Mouse (Mus musculus) intestine, embryonic 14.5 days (tissue): ENCODE results near the gene Ugt1a2. TPM values are rescaled to one million over a fixed set of nuclear protein-coding genes. Genes with fewer than 3 reads are reported as not detected.

ENCODE experiments used
- ATAC-seq: fragments of 200-750 bp; cut with Nextera tagmentation; replicated peaks from 2 replicates; pipeline ENCODE4 v1.8.0; 2017; ENCODE audit warnings: low read depth, moderate number of reproducible peaks, moderate TSS enrichment, moderate library complexity; ENCODE audit not compliant: low FRiP score, low TSS enrichment
- DNase-seq: peaks from one replicate; pipeline ENCODE4 v3.0.0-alpha.2; 2018; ENCODE audit warnings: low spot score
- H3K27ac ChIP-seq: fragments of 300-500 bp; sonication (generic); 2 replicates; pipeline ENCODE4 v1.5.1; 2014; ENCODE audit warnings: low read depth, mild to moderate bottlenecking, control low read depth
- H3K27me3 ChIP-seq: fragments of 300-500 bp; sonication (generic); replicated peaks from 2 replicates; pipeline ENCODE4 v1.6.1; 2014; ENCODE audit warnings: low read length, control low read depth; ENCODE audit not compliant: control insufficient read depth, insufficient read depth
- H3K36me3 ChIP-seq: fragments of 300-500 bp; sonication (generic); 2 replicates; pipeline ENCODE4 v1.6.1; 2014; ENCODE audit warnings: low read length, control low read depth; ENCODE audit not compliant: control insufficient read depth, insufficient read depth
- H3K4me1 ChIP-seq: fragments of 300-500 bp; sonication (generic); replicated peaks from 2 replicates; pipeline ENCODE4 v1.6.1; 2014; ENCODE audit warnings: low read length, control low read depth, mixed read lengths; ENCODE audit not compliant: control insufficient read depth, insufficient read depth
- H3K4me2 ChIP-seq: fragments of 300-500 bp; sonication (generic); 2 replicates; pipeline ENCODE4 v1.6.1; 2014; ENCODE audit warnings: low read length
- H3K4me3 ChIP-seq: fragments of 300-500 bp; sonication (generic); 2 replicates; pipeline ENCODE4 v1.5.1; 2014; ENCODE audit warnings: low read depth, low read length, control low read depth, mixed read lengths
- H3K9ac ChIP-seq: fragments of 300-500 bp; sonication (generic); 2 replicates; pipeline ENCODE4 v1.6.1; 2014; ENCODE audit warnings: mild to moderate bottlenecking, low read length
- H3K9me3 ChIP-seq: fragments of 300-500 bp; sonication (generic); 2 replicates; pipeline ENCODE4 v1.6.1; 2016; ENCODE audit warnings: low read length, control low read depth; ENCODE audit not compliant: control insufficient read depth
- WGBS: fragments of 180-500 bp; shearing (Covaris S2); extraction: QIAGEN DNeasy Blood & Tissue Kit; methylation state at CpG from one replicate; pipeline ENCODE4 v1.1.7; 2014; 5-methylcytosine and 5-hydroxymethylcytosine counted together
- polyA plus RNA-seq: library from polyadenylated mRNA; unstranded; fragments of >200 nt; fragmentation: Nextera tagmentation; extraction: Ambion mirVana; gene quantifications from 2 replicates; pipeline ENCODE4 v1.2.1, GENCODE M21; 2014

Gene Ugt1a2
- polyA plus RNA-seq, 1 experiment from 2014 or later = 0.16 TPM

DNA sequence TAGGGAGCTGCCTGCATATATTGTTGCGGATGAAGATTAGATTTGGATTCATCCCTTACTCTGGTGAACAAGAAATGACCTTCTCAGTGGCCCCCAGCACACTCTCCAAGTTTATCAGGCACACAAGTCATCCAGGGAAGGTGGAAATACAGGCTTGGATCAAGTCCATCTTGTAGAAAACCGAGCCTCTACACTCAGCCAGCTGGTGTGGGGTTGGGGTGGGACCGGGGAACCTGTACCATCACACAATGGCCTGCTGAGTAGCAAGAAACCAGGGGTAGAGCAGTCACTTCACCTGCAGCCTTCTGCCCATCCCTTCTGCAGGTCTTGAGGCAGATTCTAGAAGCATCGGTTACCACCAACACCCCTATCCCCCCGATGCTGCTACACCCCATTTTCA is 34.2 kb downstream of the Ugt1a2 start:
- Histone ChIP-seq H3K9ac (no peak overlapping the region), H3K9me3 (peaks cover 90% of the 10 kb centered on the region), H3K27ac (no peak overlapping the region), H3K4me2 (no peak overlapping the region), H3K4me1 (no peaks in the 10 kb centered on the region), H3K27me3 (no peaks in the 10 kb centered on the region), H3K4me3 (no peak overlapping the region), H3K36me3 (no peaks in the 10 kb centered on the region)
- WGBS = 47% methylated on average over 5 of the region's 5 CpGs
- no peak for ATAC-seq
- no peak for DNase-seq

DNA sequence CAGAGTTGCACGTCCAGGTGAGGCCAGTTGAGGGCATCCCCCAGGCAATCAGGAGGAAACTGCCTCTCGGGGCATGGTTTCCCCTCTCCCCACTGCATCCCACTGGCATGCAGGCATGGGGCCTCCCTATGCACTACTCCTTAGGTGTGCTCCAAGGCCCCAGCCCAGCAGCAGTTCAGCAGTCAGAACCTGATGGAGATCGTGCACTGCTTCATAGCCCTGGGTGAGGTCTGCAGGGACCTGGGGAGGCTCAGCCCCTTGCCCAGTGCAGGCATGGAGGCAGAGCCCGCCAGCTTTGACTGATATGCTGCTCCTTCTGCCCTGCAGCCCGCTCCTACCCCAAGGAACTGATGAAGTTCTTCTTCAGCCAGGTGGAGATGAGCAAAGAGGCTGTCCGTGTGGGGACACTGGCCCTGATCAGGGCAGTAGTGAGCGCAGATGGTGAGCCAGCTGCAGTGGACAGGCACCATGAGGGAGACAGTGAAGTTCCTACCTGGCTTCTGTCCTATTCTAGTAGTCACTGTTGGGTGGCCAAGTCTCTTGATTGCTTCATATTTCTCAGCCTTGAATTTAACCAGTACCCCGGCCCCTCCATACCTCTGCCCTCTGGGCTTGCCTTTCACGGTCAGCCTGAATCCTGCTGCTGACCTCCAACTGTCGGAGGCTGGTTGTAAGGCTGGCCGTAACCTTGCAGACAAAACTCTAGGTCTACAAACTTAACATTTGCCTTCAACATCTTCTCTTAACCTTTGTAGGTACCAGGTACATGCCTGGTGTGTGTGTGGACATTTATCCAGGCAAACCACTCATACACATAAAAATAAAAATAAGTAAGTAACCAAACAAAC is 34.9 kb downstream of the Ugt1a2 start:
- Histone ChIP-seq H3K9me3 (peaks cover 89% of the 10 kb centered on the region), H3K27ac (no peak overlapping the region), H3K27me3 (no peaks in the 10 kb centered on the region), H3K9ac (no peak overlapping the region), H3K4me1 (no peaks in the 10 kb centered on the region), H3K4me2 (no peak overlapping the region), H3K36me3 (no peaks in the 10 kb centered on the region), H3K4me3 (no peak overlapping the region)
- 64% methylated on average over 11 of the region's 11 CpGs for whole genome bisulfite sequencing
- ATAC-seq = no peak
- DNase-seq = no peak

DNA sequence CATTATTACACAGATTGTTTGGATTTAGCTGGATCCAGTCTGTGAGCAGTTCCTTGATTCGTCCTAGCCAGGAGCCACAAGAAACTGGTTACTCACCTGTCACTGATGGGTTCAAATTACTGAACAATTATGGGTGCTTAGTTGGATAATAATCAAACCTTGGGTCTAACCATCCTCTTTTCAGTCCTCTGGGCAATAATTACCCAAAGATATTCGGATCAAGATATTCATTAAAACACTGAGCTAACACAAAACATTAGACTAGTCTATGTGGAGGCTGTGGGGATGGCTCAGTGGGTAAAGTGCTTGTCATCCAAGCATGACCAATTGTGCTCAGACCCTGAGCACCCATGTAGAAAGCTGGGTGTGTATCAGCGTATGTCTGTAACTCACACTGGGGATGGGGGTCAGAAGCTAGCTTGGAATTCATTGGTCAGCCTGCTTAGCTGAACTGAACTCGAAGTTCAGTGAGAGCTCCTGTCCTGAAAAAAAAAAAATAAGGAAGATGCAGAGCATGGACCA is 35.6 kb downstream of the Ugt1a2 start:
- 65% methylated on average over 4 of the region's 4 CpGs for WGBS
- Histone ChIP-seq H3K4me2 (no peak overlapping the region), H3K4me3 (no peak overlapping the region), H3K9me3 (peaks cover 89% of the 10 kb centered on the region), H3K4me1 (no peaks in the 10 kb centered on the region), H3K27ac (no peak overlapping the region), H3K36me3 (no peaks in the 10 kb centered on the region), H3K9ac (no peak overlapping the region), H3K27me3 (no peaks in the 10 kb centered on the region)
- DNase-seq (no peak), ATAC-seq (no peak)

GRCm38 (mm10) chr1:88237311-88237710 is 36.9 kb downstream of the Ugt1a2 start:
- ATAC-seq (peak; percentile 4; the same call in 1 of the 2 replicates), DNase-seq (no peak)
- Histone ChIP-seq H3K27me3 (no peaks in the 10 kb centered on the region), H3K4me2 (no peak overlapping the region), H3K36me3 (no peaks in the 10 kb centered on the region), H3K9ac (no peak overlapping the region), H3K9me3 (peaks cover 83% of the 10 kb centered on the region), H3K4me1 (no peaks in the 10 kb centered on the region), H3K4me3 (no peak overlapping the region), H3K27ac (no peak overlapping the region)
- 77% methylated on average over 5 of the region's 5 CpGs for WGBS

- Histone ChIP-seq H3K4me2 (no peak overlapping the region), H3K9me3 (peaks cover 84% of the 10 kb centered on the region), H3K9ac (no peak overlapping the region), H3K36me3 (no peaks in the 10 kb centered on the region), H3K27ac (no peak overlapping the region), H3K4me1 (no peaks in the 10 kb centered on the region), H3K4me3 (no peak overlapping the region), H3K27me3 (no peaks in the 10 kb centered on the region)
- no peak; the same call in 1 of the 2 replicates for ATAC-seq
- no peak for DNase-seq
- 77% methylated on average over 6 of the region's 6 CpGs for WGBS
Observed at GRCm38 (mm10) chr1:88238771-88239170, 38.4 kb downstream of the Ugt1a2 start.

GRCm38 (mm10) chr1:88240072-88240471 is 39.7 kb downstream of the Ugt1a2 start:
- Histone ChIP-seq H3K4me3 (no peak overlapping the region), H3K9ac (no peak overlapping the region), H3K27ac (no peak overlapping the region), H3K36me3 (no peaks in the 10 kb centered on the region), H3K9me3 (peaks cover 75% of the 10 kb centered on the region), H3K4me2 (no peak overlapping the region), H3K4me1 (no peaks in the 10 kb centered on the region), H3K27me3 (no peaks in the 10 kb centered on the region)
- no peak for DNase-seq
- 76% methylated on average over 5 of the region's 5 CpGs for WGBS
- no peak for ATAC-seq

- 71% methylated on average over 4 of the region's 4 CpGs for WGBS
- no peaks in the 10 kb centered on the region for H3K27me3 ChIP-seq
- no peak for DNase-seq
- H3K4me2 ChIP-seq = no peak overlapping the region
- H3K4me1 ChIP-seq = no peaks in the 10 kb centered on the region
- peaks cover 73% of the 10 kb centered on the region for H3K9me3 ChIP-seq
- no peak overlapping the region for H3K4me3 ChIP-seq
- no peak overlapping the region for H3K27ac ChIP-seq
- H3K36me3 ChIP-seq = no peaks in the 10 kb centered on the region
- no peak for ATAC-seq
- H3K9ac ChIP-seq = no peak overlapping the region
Observed at GRCm38 (mm10) chr1:88240579-88240978, 40.2 kb downstream of the Ugt1a2 start.

- Histone ChIP-seq H3K9me3 (peaks cover 67% of the 10 kb centered on the region), H3K4me3 (no peak overlapping the region), H3K27me3 (no peaks in the 10 kb centered on the region), H3K4me1 (no peaks in the 10 kb centered on the region), H3K9ac (no peak overlapping the region), H3K27ac (no peak overlapping the region), H3K36me3 (no peaks in the 10 kb centered on the region), H3K4me2 (no peak overlapping the region)
- WGBS = 67% methylated on average over 5 of the region's 5 CpGs
- DNase-seq = no peak
- no peak for ATAC-seq
Observed at GRCm38 (mm10) chr1:88243861-88244260, 43.5 kb downstream of the Ugt1a2 start.

- H3K36me3 ChIP-seq = no peaks in the 10 kb centered on the region
- H3K4me1 ChIP-seq = no peaks in the 10 kb centered on the region
- ATAC-seq (no peak), DNase-seq (no peak)
- no peak overlapping the region for H3K27ac ChIP-seq
- no peak overlapping the region for H3K4me2 ChIP-seq
- no peak overlapping the region for H3K4me3 ChIP-seq
- H3K27me3 ChIP-seq = no peaks in the 10 kb centered on the region
- 76% methylated on average over 6 of the region's 6 CpGs for WGBS
- peaks cover 68% of the 10 kb centered on the region for H3K9me3 ChIP-seq
- no peak overlapping the region for H3K9ac ChIP-seq
Observed at GRCm38 (mm10) chr1:88245881-88246280, 45.5 kb downstream of the Ugt1a2 start.
